Comparison of ENCODE assay signal across 17 mouse cellular contexts in the genomic region with DNA sequence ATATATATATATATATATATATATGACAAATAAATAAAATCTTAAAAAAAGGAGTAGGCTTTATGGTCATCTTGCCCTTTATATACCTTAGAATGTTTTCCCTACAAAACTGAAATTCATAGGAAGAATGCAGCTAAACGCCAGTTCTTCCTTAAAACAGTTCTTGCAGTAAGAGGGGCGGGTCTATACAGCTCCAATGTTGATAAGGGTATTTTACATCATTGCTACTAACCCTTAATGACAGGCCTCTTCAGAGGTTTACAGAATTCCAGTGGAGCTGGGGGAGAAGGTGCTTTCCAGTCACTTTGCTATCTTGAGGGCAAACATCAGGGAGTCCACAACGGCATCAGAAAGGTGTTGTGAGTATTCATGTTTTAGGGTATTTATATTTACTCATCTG.
"Had no signal": no experiment of that assay in that cellular context is flagged by ENCODE, and none has a peak within 500 bp of the region (broad histone marks: within the 10 kb centered on the region; RNA-seq: fewer than 3 reads in every experiment).

No protein-coding gene starts in this region.

- H3K4me1 ChIP-seq: lung, embryonic 15.5 days; megakaryocyte, embryonic 14.5 days; midbrain, embryonic 13.5 days; midbrain, embryonic 15.5 days; neural tube, embryonic 12.5 days; stomach, embryonic 15.5 days had no signal

- H3K9ac ChIP-seq: lung, embryonic 15.5 days; midbrain, embryonic 13.5 days; midbrain, embryonic 15.5 days; neural tube, embryonic 12.5 days; stomach, embryonic 15.5 days had no signal

- H3K27ac ChIP-seq: lung, embryonic 15.5 days; macrophage; midbrain, embryonic 13.5 days; midbrain, embryonic 15.5 days; neural tube, embryonic 12.5 days; stomach, embryonic 15.5 days; stomach, postnatal 0 days had no signal

- H3K36me3 ChIP-seq: lung, embryonic 15.5 days; midbrain, embryonic 13.5 days; midbrain, embryonic 15.5 days; neural tube, embryonic 12.5 days; stomach, embryonic 15.5 days had no signal

- H3K4me3 ChIP-seq: lung, embryonic 15.5 days; megakaryocyte, embryonic 14.5 days; midbrain, embryonic 13.5 days; midbrain, embryonic 15.5 days; neural tube, embryonic 12.5 days; stomach, embryonic 15.5 days had no signal

- DNase-seq: lung, adult 2 months; lung, postnatal 14 days; lung, postnatal 36 days; right cerebral cortex, postnatal 14 days; thymus, adult 2 months; thymus, postnatal 25 days; thymus, postnatal 4 days had no signal

- ATAC-seq: lung, postnatal 0 days; midbrain, embryonic 13.5 days; midbrain, embryonic 15.5 days had no signal

- H3K9me3 ChIP-seq: lung, embryonic 15.5 days; neural tube, embryonic 12.5 days; stomach, embryonic 15.5 days had no signal

- H3K27me3 ChIP-seq: lung, embryonic 15.5 days; megakaryocyte, embryonic 14.5 days; neural tube, embryonic 12.5 days; stomach, embryonic 15.5 days had no signal

- H3K4me2 ChIP-seq: lung, embryonic 15.5 days; midbrain, embryonic 11.5 days; midbrain, embryonic 13.5 days; midbrain, embryonic 15.5 days; neural tube, embryonic 12.5 days; stomach, embryonic 15.5 days had no signal
